Mouse (Mus musculus) embryo, embryonic 11.5 days (tissue): ENCODE results near the gene Kcnn1.
"Not testable (repeated sequence)": the region's sequence is repeated elsewhere in the genome, so short reads cannot be mapped to it uniquely, and the experiment has no call there.

Source experiments
- DNase-seq: peaks from one replicate; pipeline ENCODE4 v3.0.0-alpha.2; 2012; ENCODE audit warnings: low read depth, low spot score

Gene Kcnn1

GRCm38 (mm10) chr8:70862824-70863641, at the start of gene Kcnn1:
Kcnn1 (minus strand) TSS chr8:70863258.
- no peak for DNase-seq

- DNase-seq, result no peak
These were observed 48.5 kb upstream of the Kcnn1 start for GRCm38 (mm10) chr8:70911596-70911995.

- no peak for DNase-seq
These were observed 44.5 kb upstream of the Kcnn1 start for GRCm38 (mm10) chr8:70907518-70907917.

GRCm38 (mm10) chr8:70905831-70906736, 43.0 kb upstream of the Kcnn1 start, which contains the start of gene Map1s:
Map1s (plus strand) TSS chr8:70905932.
- peak; percentile 86 for DNase-seq

GRCm38 (mm10) chr8:70905463-70905830, 42.4 kb upstream of the Kcnn1 start:
- no peak for DNase-seq

- DNase-seq, result no peak
These were observed 41.5 kb upstream of the Kcnn1 start for GRCm38 (mm10) chr8:70904532-70904931.

- DNase-seq, result no peak
These were observed 40.5 kb upstream of the Kcnn1 start for GRCm38 (mm10) chr8:70903582-70903981.

GRCm38 (mm10) chr8:70903112-70903511, 40.1 kb upstream of the Kcnn1 start:
- DNase-seq, result no peak

- no peak for DNase-seq
These were observed 39.2 kb upstream of the Kcnn1 start for GRCm38 (mm10) chr8:70902211-70902610.

- DNase-seq, result no peak
These were observed 37.9 kb upstream of the Kcnn1 start for GRCm38 (mm10) chr8:70900872-70901387.

GRCm38 (mm10) chr8:70899226-70899625, 36.2 kb upstream of the Kcnn1 start:
- DNase-seq, result no peak

- no peak for DNase-seq
These were observed 35.7 kb upstream of the Kcnn1 start for GRCm38 (mm10) chr8:70898661-70899198.

GRCm38 (mm10) chr8:70897681-70898413, 34.8 kb upstream of the Kcnn1 start:
- DNase-seq, result no peak

- DNase-seq, result peak; percentile 95
These were observed 34.1 kb upstream of the Kcnn1 start, which contains the start of gene Rpl18a for GRCm38 (mm10) chr8:70897021-70897680. Rpl18a (minus strand) TSS chr8:70897412.

- no peak for DNase-seq
These were observed 33.4 kb upstream of the Kcnn1 start for GRCm38 (mm10) chr8:70896316-70897020.

- not testable (repeated sequence) for DNase-seq
These were observed 32.7 kb upstream of the Kcnn1 start for GRCm38 (mm10) chr8:70895571-70896259.

- DNase-seq, result no peak
These were observed 31.9 kb upstream of the Kcnn1 start for GRCm38 (mm10) chr8:70894771-70895545.

- DNase-seq, result no peak
These were observed 31.3 kb upstream of the Kcnn1 start for GRCm38 (mm10) chr8:70894385-70894720.
